Mouse (Mus musculus): ENCODE data around the gene Fam172a.

The Fam172a gene

DNA sequence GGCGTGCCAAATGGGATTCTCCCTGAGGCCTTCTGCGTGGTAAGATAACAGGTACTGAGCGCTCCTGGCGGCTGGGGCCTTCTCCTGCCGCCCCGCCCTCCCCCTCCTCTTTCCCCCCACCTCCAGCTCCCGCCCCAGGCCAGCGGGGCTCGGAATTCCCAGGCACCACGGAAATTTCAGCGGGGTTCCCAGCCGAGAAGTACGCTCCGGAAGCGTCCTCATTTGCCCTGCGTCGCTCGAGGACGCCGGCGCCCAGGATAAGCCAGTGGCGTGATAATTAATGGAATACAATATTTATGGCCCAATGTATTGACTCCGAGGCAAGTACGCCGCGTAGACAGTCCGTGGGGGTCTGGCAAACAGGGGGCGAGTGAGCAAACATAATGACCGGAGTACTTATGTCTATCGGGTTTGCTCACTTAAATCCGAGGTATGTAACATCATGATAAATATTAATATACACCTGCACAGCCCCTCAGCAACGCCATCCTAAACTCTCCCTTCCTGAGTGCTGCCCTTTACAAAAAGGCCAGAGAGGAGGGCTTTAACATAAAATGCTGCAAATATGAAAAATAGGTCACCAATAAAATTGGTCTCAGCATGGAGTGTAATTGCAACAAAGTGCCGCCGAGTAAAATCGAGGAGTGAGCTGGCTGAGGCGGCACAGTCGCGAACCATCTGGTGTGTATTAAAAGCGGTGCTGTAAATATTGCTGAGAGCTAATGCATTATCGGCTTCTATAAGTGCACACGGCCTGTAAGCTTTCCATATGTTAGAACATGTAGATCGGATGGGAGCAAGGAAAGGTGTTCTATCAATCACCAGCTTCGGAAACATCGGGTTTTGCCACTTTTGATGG, 479.5 kb downstream of the Fam172a start:
- no peak for DNase-seq

DNA sequence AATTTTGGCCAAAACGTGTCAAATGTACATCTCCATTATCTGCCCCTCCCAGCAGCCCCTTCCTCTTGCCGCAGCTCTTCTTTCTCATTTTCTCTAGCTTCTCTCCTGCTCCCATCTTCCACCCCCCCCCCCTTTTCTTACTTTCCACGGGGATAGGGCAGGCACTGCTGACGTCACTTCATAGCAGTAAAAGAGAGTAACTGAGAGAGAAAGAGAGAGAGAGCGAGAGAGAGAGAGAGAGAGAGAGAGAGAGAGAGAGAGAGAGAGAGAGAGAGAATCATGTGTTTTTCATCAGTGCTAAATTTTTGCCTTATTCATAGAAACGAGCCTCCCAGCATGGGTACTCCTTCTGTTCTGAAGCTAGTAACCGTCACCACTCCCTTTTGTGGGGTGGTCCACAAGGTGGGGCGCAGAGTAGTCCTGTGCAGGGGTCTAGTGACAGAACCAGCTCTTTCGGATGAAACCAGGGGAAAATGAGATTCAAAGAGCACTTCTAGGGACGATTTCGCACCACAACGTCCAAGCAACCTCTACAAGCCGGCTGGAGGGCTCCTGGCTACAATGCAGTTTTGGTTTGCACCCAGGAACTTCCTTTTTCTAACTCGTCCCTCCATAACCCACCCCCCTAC, 480.2 kb downstream of the Fam172a start:
- no peak for DNase-seq

DNA sequence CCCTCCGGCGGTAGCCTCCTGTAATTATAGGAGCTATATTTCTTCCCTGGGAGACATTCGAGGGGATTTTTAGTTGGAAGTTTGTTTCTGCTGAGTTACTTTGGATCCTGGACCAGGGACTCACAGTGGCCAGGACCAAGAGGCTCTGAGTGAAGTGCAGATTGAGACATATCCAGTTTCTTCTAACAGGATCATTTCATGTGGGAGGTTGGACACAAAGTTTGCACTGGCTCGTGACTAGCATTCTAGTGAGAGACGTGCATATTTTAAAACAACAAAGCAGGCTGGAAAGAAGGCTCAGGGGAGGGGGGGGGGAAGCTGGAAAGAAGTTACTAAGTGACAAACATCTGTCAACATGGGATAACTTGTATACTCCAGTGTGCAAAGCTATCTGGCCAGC, 481.2 kb downstream of the Fam172a start:
- DNase-seq, result no peak

- DNase-seq, result no peak
These were observed 482.2 kb downstream of the Fam172a start for GRCm38 (mm10) chr13:78183986-78184385.

- no peak for DNase-seq
These were observed 483.1 kb downstream of the Fam172a start for GRCm38 (mm10) chr13:78184786-78185466.

- DNase-seq, result peak in 1 of 2 experiments; percentile 32
These were observed 484.6 kb downstream of the Fam172a start for GRCm38 (mm10) chr13:78186340-78186946.

DNA sequence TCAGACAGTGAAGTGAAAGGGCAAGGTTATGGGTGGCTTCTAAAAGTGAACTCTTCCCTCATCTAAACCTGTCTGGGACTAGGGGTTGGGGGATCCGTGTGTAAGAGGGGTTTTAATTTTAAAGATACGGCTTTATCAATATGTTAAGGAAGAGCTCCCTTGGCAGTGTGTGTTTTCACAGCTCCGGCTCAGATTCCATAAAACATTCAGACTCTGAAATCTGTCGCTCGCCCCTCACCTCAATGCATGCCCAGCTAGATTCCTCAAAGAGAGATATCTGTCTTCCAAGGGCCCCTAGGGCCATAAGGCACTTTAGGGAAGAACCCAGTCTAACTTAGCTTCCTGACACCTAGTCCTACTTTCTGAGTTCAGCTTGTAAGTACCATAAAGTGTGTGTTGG, 486.0 kb downstream of the Fam172a start:
- no peak for DNase-seq

GRCm38 (mm10) chr13:78189586-78189985, 487.8 kb downstream of the Fam172a start:
- no peak for DNase-seq

DNA sequence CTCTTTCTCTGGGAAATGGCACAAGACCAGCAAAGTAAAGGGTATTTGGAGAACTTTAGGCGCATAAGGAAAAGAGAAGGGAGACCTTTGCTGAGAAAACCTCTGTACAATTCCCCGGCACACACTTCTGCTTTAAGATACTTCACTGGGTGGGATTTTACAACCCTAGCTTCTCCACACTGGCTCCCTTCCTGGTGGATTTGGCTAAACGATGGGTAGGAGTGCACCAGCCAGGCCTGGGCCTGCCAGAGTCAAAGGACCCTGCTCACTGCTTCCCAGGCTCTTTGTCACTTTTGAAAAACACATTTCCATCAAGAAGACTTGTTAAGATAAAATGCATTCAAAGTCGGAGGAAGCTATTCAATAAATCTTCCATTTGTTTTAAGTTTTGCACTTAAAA, 491.4 kb downstream of the Fam172a start:
- no peak for DNase-seq

DNA sequence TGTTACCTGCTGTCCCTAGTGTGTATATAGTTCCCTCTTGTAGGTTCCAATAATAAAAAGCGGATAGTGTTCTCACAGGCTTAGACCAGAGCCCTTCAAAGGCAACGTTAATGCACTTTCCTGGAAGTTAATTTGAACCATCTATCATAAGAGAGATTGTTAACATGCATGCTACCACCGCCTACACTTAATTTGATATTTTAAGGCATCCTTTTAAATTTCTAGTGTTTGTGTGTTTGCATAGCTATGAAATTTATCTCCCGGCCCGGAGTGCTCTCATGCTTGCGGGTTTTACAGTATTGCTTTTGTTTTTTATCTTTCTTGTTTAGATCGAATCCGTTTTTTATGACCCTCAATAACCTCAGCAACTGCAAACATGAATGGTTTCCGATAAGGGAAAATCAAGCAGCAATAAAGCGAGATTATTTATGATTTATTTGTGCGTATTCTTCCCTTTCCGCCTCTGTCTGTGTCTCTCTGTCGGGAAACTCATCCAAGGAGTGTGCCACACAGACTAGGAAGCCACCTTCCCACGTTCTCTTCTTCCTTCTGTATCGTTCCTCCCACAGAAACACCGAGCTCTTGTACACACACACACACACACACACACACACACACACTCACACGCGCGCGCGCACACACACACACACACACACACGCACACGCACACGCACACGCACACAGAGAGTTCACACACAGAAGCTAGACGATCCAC, 492.5 kb downstream of the Fam172a start:
- DNase-seq, result no peak

- DNase-seq, result no peak
These were observed 493.2 kb downstream of the Fam172a start for GRCm38 (mm10) chr13:78194850-78195600.

DNA sequence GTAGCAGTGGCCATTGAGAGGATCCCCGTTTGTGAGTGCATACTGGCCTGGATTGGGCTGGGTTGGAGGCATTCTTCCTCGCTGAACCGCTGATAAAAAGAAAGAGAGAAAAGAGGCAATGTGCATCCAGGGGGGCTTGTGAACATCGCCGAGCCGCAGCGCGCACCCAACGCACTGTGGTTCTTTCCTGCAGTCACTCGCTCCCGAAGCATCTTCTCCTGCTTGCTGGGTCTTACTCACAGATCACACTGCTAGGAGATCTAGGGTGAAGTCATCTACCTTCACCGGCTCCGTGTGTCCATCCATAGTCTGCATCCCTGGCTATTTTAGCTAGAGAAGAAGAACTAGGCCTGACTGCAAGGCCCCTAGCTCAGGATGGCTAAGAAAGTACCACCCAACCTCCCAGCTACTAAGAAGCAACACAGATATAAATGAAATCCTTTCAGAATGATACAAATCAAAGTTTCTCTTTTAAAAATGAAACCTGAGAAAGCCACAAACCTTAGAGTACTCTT, 493.8 kb downstream of the Fam172a start:
- no peak for DNase-seq

GRCm38 (mm10) chr13:78196236-78196796, 494.5 kb downstream of the Fam172a start:
- DNase-seq, result no peak

- no peak for DNase-seq
These were observed 495.5 kb downstream of the Fam172a start for GRCm38 (mm10) chr13:78197286-78197818.

GRCm38 (mm10) chr13:78197819-78198390, 496.1 kb downstream of the Fam172a start:
- peak; percentile 7 to 37 for DNase-seq

DNA sequence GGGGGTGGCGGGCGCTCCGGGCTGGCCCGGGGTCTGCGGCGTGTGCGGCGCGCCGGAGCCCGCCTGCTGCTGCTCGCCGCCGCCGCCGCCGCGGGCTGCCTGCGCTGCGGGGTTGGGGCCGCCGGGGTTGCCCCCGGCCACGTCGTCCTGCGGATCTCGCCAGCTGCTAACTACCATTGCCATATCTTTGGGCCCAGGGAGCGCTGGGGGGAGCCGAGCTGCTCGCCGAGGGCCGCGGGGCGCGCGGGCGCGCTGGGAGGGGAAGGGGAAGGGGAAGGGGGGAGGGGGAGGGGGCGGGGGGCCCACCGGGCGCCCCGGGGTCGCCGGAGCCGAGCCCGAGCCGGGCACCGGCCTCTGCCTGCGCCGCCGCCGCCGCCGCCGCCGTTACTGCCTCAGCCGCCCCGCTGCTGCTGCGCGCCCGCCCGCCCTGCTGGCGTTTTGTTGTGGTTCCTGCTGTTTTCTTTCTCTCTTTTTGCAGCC, 496.6 kb downstream of the Fam172a start:
- DNase-seq, result peak; percentile 15 to 43

DNA sequence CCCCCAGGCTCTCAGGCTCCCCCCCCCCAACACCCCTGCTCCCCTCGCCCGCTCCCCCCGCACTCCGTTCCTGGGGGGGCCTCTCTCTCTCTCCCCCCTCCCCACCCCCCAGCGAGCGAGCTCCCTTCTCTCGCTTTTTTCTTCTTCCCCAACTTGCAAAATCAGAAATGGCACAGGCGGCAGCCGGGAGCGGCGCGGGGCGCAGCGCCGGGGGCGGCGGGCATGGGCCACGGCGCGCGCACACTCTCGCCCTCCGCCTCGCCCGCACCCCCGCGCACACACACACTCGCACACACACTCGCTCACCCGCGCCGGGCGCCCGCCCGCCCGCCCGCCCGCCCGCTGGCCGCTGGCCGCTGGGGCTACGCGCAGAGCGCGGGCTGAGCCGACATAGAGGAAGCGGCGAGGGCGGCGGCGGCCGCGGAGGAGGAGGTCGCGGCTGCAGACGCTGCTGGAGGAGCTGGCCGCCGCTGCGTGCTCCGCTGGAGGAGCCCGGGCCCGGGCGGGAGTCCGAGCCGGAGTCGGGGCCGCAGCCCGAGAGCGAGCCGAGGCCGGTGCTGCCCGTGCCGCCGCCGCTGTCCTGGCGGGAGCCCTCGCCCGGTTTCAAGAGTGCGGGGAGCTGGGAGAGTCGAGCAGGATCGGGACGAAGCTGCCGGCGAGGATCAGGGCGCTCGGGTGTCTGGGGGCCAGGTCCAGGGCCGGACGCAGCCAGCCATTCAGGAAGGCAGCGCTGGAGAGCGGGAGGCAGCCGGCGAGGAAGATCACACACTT, 497.2 kb downstream of the Fam172a start:
- DNase-seq, result peak; percentile 50 to 67

GRCm38 (mm10) chr13:78199642-78200160, 497.9 kb downstream of the Fam172a start, which contains the start of gene Nr2f1:
Gene Nr2f1 (minus strand): TSS chr13:78199757.
- no peak for DNase-seq

- peak; percentile 24 to 45 for DNase-seq
These were observed 498.6 kb downstream of the Fam172a start for GRCm38 (mm10) chr13:78200407-78200806.
